Mouse (Mus musculus): ENCODE measurements at regions not wholly inside any gene's neighbourhood (a gene's known extent, or its start where the extent isn't known, plus 50 kb on each side); places are given as distances from the start of the nearest gene placed in this dataset.

- DNase-seq (ENCODE audit: low spot score), result no peak
Measured at GRCm38 (mm10) chr11:32136066-32136465, 64.0 kb downstream of the Il9r start.

- DNase-seq (ENCODE audit: low spot score), result no peak
Measured at GRCm38 (mm10) chr11:32133996-32134395, 66.1 kb downstream of the Il9r start.

- peak; percentile 55 for DNase-seq (ENCODE audit: low spot score)
Measured at GRCm38 (mm10) chr11:32132008-32132615, 68.0 kb downstream of the Il9r start.

GRCm38 (mm10) chr11:32128551-32128950 is 71.5 kb downstream of the Il9r start:
- DNase-seq (ENCODE audit: low spot score), result no peak

GRCm38 (mm10) chr11:32128018-32128417 is 72.1 kb downstream of the Il9r start:
- DNase-seq (ENCODE audit: low spot score), result no peak

GRCm38 (mm10) chr11:32127401-32127817 is 72.7 kb downstream of the Il9r start:
- no peak for DNase-seq (ENCODE audit: low spot score)

GRCm38 (mm10) chr11:32126786-32127185 is 73.3 kb downstream of the Il9r start:
- no peak for DNase-seq (ENCODE audit: low spot score)

- no peak for DNase-seq (ENCODE audit: low spot score)
Measured at GRCm38 (mm10) chr11:32126311-32126698, 73.8 kb downstream of the Il9r start.

GRCm38 (mm10) chr11:32125586-32126310 is 74.3 kb downstream of the Il9r start:
- no peak for DNase-seq (ENCODE audit: low spot score)

- DNase-seq (ENCODE audit: low spot score), result no peak
Measured at GRCm38 (mm10) chr11:32120596-32120995, 79.5 kb downstream of the Il9r start.

- peak; percentile 76 for DNase-seq (ENCODE audit: low spot score)
Measured at GRCm38 (mm10) chr11:32118844-32119629, 81.0 kb downstream of the Il9r start.

GRCm38 (mm10) chr11:32117930-32118329 is 82.1 kb downstream of the Il9r start:
- DNase-seq (ENCODE audit: low spot score), result no peak

- DNase-seq (ENCODE audit: low spot score), result peak; percentile 93
Measured at GRCm38 (mm10) chr11:32113118-32113826, 86.8 kb downstream of the Il9r start.

- DNase-seq (ENCODE audit: low spot score), result no peak
Measured at GRCm38 (mm10) chr11:32112521-32112920, 87.6 kb downstream of the Il9r start.

GRCm38 (mm10) chr11:32111841-32112240 is 88.2 kb downstream of the Il9r start:
- no peak for DNase-seq (ENCODE audit: low spot score)

- DNase-seq (ENCODE audit: low spot score), result no peak
Measured at GRCm38 (mm10) chr11:32109911-32110310, 90.2 kb downstream of the Il9r start.

All from embryo, embryonic 10 days (tissue).